Mouse (Mus musculus): ENCODE data around the gene Akna. TPM values are rescaled to one million over a fixed set of nuclear protein-coding genes. Genes with fewer than 3 reads are reported as not detected.
A peak's percentile ranks its signal among the peaks of the same experiment; 100 is the strongest.

Akna gene
- polyA plus RNA-seq, 1 experiment from 2014 or later, result 5.2 TPM

DNA sequence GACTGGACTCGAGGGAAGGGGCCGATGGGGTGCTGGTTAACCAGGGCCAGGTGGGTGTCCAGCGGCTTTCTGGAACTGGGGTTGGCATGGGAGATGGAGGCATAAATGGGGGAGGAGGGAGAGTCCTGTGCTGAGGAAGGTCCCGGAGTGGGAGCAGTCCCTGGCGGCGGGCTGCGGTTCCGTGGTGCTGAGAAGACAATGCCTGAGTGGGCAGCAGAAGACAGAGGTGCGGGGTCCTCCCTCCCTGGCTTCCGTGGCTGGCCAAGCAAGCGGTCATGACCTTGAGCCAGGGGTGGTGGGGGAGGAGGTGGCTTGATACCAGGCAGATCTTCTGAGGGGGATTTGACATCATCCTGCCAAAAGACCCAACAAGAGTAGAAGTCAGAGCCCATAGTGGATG, 15.1 kb upstream of the Akna start:
- H3K9ac ChIP-seq (ENCODE audit: low read depth, low read length), result no peak overlapping the region
- H3K27ac ChIP-seq (replicated peaks; ENCODE audit: low read depth, low read length), result no peak overlapping the region
- H3K4me3 ChIP-seq (ENCODE audit: low read depth, low read length), result no peak overlapping the region
- H3K4me2 ChIP-seq (ENCODE audit: low read depth, low read length), result no peak overlapping the region
- H3K9me3 ChIP-seq (ENCODE audit: control insufficient read depth, low read length), result no peaks in the 10 kb centered on the region
- WGBS, result 81% methylated on average over 11 of the region's 11 CpGs
- no peak for ATAC-seq (ENCODE audit: low read depth)
- H3K36me3 ChIP-seq (ENCODE audit: control insufficient read depth, insufficient read depth, low read length), result no peaks in the 10 kb centered on the region
- H3K4me1 ChIP-seq (ENCODE audit: control insufficient read depth, insufficient read depth, low read length), result peaks cover 2% of the 10 kb centered on the region; the same call in 1 of the 2 replicates
- no peaks in the 10 kb centered on the region for H3K27me3 ChIP-seq (replicated peaks; ENCODE audit: control insufficient read depth, insufficient read depth, low read length)
- no peak for DNase-seq (ENCODE audit: low spot score)

DNA sequence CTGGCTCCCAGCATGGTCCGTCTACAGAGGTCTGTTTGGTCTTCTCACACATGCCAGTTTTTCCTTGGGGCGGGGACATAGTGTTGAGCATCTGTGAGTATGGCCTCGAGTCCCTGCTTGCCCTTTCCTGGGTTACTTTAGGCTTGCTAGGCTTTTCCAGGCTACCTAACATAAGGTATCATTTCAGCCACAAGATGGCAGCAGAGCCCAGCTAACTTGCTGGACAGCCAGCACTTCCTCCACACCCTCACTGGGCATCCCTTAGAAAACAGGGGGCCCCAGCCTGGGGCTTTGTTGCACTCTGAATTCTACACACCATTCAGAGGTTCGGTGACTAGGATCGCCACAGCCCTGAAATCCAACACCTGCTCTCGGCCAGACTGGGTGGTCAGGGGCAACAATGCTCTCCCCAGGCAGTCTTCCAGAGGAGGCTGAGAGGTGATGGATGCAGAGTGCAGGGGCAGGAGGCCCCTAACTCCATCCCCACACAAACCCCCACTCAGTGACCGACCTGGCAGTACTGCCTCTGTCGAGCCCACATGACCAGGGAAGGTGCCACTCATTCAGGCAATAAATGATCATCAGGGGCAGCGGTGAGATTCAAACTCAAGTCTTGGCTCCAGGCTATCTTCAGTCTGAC, 14.3 kb upstream of the Akna start:
- peak; percentile 77 for ATAC-seq (ENCODE audit: low read depth)
- no peak overlapping the region for H3K4me3 ChIP-seq (ENCODE audit: low read depth, low read length)
- 18% methylated on average over 9 of the region's 9 CpGs for WGBS

DNA sequence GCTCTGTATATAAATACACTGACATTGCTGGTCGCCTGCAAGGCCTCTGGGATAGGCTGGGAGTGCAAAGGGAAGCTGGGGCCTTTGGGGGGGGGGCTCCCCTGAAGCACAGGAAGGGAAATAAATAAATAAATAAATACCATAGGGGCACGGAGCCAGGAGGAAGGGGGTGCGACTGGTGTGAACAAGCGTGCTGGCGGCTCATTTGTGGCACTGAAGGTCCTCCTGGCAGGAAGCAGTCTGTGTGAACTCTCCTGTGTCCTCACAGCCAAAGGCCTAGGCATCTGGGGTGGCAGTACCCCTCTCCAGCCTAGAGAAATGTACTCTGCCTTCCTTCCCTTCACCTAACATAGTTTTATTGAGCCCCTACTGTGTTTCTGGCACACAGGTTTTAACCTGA, 11.8 kb upstream of the Akna start:
- DNase-seq (ENCODE audit: low spot score), result no peak

More for the DNA sequence above, 14.3 kb upstream of the Akna start:
- no peak overlapping the region for H3K4me2 ChIP-seq (ENCODE audit: low read depth, low read length)
- H3K9me3 ChIP-seq (ENCODE audit: control insufficient read depth, low read length), result no peaks in the 10 kb centered on the region
- H3K27me3 ChIP-seq (replicated peaks; ENCODE audit: control insufficient read depth, insufficient read depth, low read length), result no peaks in the 10 kb centered on the region
- DNase-seq (ENCODE audit: low spot score), result peak; percentile 90
- H3K27ac ChIP-seq (replicated peaks; ENCODE audit: low read depth, low read length), result no peak overlapping the region
- peak overlapping the region; percentile 10; the same call in 1 of the 2 replicates for H3K9ac ChIP-seq (ENCODE audit: low read depth, low read length)
- peaks cover 2% of the 10 kb centered on the region; the same call in 1 of the 2 replicates for H3K4me1 ChIP-seq (ENCODE audit: control insufficient read depth, insufficient read depth, low read length)
- no peaks in the 10 kb centered on the region for H3K36me3 ChIP-seq (ENCODE audit: control insufficient read depth, insufficient read depth, low read length)

DNA sequence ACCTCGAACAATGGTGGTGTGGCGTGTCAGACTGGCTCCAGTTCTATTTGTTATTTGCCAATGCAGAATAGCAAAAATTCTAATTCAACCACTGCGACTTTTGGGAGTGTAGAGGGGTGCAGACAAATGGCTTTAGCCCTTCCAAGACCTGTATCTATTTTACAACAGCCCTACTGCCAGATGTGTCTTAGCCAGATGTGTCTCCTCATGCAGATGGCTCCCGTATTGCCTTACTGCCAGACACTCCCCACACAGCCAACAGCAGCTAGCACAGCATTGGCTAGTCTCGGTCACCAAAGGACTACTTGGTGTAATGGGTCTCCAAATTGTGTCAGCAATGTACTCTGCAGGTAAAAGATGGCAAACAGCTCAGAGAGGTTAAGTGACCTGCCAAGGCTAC, 8.1 kb upstream of the Akna start:
- Histone ChIP-seq H3K4me1 (ENCODE audit: control insufficient read depth, insufficient read depth, low read length) (peaks cover 10% of the 10 kb centered on the region; the same call in 1 of the 2 replicates), H3K9me3 (ENCODE audit: control insufficient read depth, low read length) (no peaks in the 10 kb centered on the region), H3K27me3 (replicated peaks; ENCODE audit: control insufficient read depth, insufficient read depth, low read length) (no peaks in the 10 kb centered on the region), H3K9ac (ENCODE audit: low read depth, low read length) (no peak overlapping the region), H3K36me3 (ENCODE audit: control insufficient read depth, insufficient read depth, low read length) (no peaks in the 10 kb centered on the region), H3K27ac (replicated peaks; ENCODE audit: low read depth, low read length) (no peak overlapping the region), H3K4me2 (ENCODE audit: low read depth, low read length) (peak overlapping the region; percentile 99; the same call in 1 of the 2 replicates), H3K4me3 (ENCODE audit: low read depth, low read length) (no peak overlapping the region)
- WGBS, result 56% methylated on average over 5 of the region's 5 CpGs
- no peak for ATAC-seq (ENCODE audit: low read depth)
- DNase-seq (ENCODE audit: low spot score), result no peak

More for the DNA sequence above, 11.8 kb upstream of the Akna start:
- whole genome bisulfite sequencing, result 77% methylated on average over 5 of the region's 5 CpGs
- Histone ChIP-seq H3K27ac (replicated peaks; ENCODE audit: low read depth, low read length) (no peak overlapping the region), H3K4me3 (ENCODE audit: low read depth, low read length) (no peak overlapping the region), H3K36me3 (ENCODE audit: control insufficient read depth, insufficient read depth, low read length) (no peaks in the 10 kb centered on the region), H3K9ac (ENCODE audit: low read depth, low read length) (no peak overlapping the region), H3K4me1 (ENCODE audit: control insufficient read depth, insufficient read depth, low read length) (peaks cover 2% of the 10 kb centered on the region; the same call in 1 of the 2 replicates), H3K4me2 (ENCODE audit: low read depth, low read length) (no peak overlapping the region), H3K27me3 (replicated peaks; ENCODE audit: control insufficient read depth, insufficient read depth, low read length) (no peaks in the 10 kb centered on the region), H3K9me3 (ENCODE audit: control insufficient read depth, low read length) (no peaks in the 10 kb centered on the region)
- ATAC-seq (ENCODE audit: low read depth), result no peak

DNA sequence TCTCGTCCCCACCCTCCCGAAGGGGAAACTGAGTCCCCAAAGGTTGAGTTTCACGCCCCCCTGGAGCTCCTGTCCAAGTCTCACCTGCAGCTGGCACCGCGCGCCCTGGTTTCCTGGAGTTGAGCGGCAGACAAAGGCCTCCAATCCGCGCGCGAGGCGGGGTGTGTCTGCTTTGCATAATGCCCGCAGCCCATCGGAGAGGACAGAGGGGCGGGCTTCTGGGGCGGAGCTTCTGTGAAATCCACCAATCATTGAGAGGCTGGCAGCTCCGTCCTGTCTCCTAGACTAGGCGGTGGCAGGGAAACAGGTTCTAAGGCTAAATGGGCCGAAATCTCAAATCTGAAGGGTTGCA, 7.4 kb upstream of the Akna start:
- Histone ChIP-seq H3K4me2 (ENCODE audit: low read depth, low read length) (peak overlapping the region; percentile 99), H3K27me3 (replicated peaks; ENCODE audit: control insufficient read depth, insufficient read depth, low read length) (no peaks in the 10 kb centered on the region), H3K9ac (ENCODE audit: low read depth, low read length) (peak overlapping the region; percentile 54; the same call in 1 of the 2 replicates), H3K4me1 (ENCODE audit: control insufficient read depth, insufficient read depth, low read length) (peaks cover 12% of the 10 kb centered on the region), H3K9me3 (ENCODE audit: control insufficient read depth, low read length) (no peaks in the 10 kb centered on the region), H3K4me3 (ENCODE audit: low read depth, low read length) (peak overlapping the region; percentile 57), H3K27ac (replicated peaks; ENCODE audit: low read depth, low read length) (no peak overlapping the region; the same call in 1 of the 2 replicates), H3K36me3 (ENCODE audit: control insufficient read depth, insufficient read depth, low read length) (no peaks in the 10 kb centered on the region)
- peak; percentile 98 for DNase-seq (ENCODE audit: low spot score)
- 1% methylated on average over 18 of the region's 19 CpGs for WGBS
- peak; percentile 94 for ATAC-seq (ENCODE audit: low read depth)

DNA sequence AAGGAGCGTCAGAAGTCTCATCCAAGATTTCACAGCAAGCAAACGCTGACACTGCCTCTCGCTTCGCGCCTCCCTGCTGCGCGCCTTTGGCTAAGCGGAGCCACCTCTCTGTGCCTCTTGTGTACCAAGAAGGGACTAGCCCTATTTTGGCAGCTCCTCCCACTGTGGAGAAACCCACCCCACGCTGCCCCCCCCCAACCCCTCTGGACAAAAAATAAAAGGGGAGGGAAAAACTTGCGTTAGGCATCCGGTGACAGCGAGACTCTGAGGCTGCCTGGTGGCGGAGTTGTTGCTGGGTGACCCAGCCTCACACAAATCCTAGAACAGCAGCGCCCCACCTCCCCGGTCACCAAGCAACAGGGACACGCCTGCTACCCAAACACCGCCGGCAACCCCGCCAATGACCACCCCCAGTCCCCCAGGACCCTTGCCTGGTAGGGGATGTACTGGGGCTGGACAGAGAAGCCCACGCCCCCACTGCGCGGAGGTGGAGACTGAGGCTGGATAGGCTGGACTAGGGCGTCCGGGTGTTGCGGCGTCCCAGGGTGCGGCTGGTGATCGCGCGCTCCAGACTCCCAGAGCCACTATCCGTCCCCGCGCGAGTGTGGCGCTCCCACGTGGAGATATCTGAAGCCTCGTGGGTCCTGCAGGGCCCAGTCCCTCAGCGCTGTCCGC, 6.9 kb upstream of the Akna start:
- Histone ChIP-seq H3K27me3 (replicated peaks; ENCODE audit: control insufficient read depth, insufficient read depth, low read length) (no peaks in the 10 kb centered on the region), H3K27ac (replicated peaks; ENCODE audit: low read depth, low read length) (peak overlapping the region; percentile 49; the same call in 1 of the 2 replicates), H3K36me3 (ENCODE audit: control insufficient read depth, insufficient read depth, low read length) (no peaks in the 10 kb centered on the region), H3K4me1 (ENCODE audit: control insufficient read depth, insufficient read depth, low read length) (peaks cover 17% of the 10 kb centered on the region), H3K9ac (ENCODE audit: low read depth, low read length) (peak overlapping the region; percentile 54), H3K4me3 (ENCODE audit: low read depth, low read length) (peak overlapping the region; percentile 57), H3K9me3 (ENCODE audit: control insufficient read depth, low read length) (no peaks in the 10 kb centered on the region), H3K4me2 (ENCODE audit: low read depth, low read length) (peak overlapping the region; percentile 99)
- ATAC-seq (ENCODE audit: low read depth) (peak; percentile 77), DNase-seq (ENCODE audit: low spot score) (peak; percentile 80)
- WGBS, result under 1% methylated on average over 31 of the region's 39 CpGs

DNA sequence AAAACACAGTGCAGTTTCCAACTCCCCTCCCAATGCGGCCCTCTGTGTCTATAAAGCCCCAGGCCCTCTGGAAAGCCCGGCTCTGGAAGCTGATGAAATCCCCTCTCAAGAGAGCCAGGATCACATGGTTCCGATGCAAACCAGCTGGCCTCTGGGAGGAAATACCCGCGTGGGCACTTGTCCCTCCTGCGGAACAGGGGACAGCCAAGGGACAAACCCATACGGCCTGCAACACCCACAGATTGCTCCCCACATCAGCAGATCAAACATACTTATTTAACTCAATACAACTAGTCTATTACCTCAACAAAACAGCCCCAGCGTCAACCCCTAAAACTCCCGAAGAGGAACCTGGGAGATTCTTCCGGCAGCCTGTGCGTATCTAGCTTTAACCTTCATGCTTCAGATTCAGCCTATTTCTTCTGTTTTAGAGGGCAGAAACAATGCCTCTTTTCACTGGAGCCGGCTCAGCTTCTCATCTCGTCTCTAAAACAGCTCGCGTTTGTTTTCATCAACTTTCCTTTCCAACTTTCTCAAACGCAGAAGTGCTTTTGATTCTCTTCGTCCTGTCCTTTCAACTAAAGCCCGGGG, 6.3 kb upstream of the Akna start:
- 2% methylated on average over 18 of the region's 18 CpGs for WGBS

DNA sequence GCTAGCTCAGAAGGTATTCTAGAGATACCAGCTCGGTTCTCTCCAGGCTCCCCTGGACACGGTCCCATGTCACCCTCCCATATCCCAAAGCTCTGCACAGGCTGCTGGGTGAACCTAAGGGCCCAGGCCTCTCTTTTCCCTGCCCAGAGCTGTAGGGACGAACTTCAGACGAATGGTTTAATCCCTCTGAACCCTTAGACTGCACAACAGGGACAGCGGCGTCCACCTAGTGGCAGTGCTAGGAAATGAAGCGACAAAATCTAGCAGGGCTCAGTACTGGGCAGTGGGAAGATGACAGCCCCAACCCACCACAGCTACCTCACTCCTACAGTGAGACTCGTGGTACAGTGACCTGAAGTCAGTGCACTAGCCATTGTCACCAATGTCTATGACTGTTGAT, 5.5 kb upstream of the Akna start:
- ATAC-seq (ENCODE audit: low read depth), result peak; percentile 47
- peak overlapping the region; percentile 57; the same call in 1 of the 2 replicates for H3K4me3 ChIP-seq (ENCODE audit: low read depth, low read length)
- no peaks in the 10 kb centered on the region for H3K9me3 ChIP-seq (ENCODE audit: control insufficient read depth, low read length)
- no peak overlapping the region for H3K27ac ChIP-seq (replicated peaks; ENCODE audit: low read depth, low read length)
- no peaks in the 10 kb centered on the region for H3K36me3 ChIP-seq (ENCODE audit: control insufficient read depth, insufficient read depth, low read length)
- 6% methylated on average over 8 of the region's 8 CpGs for WGBS
- H3K4me1 ChIP-seq (ENCODE audit: control insufficient read depth, insufficient read depth, low read length), result peaks cover 30% of the 10 kb centered on the region
- DNase-seq (ENCODE audit: low spot score), result peak; percentile 54
- H3K4me2 ChIP-seq (ENCODE audit: low read depth, low read length), result peak overlapping the region; percentile 99
- H3K9ac ChIP-seq (ENCODE audit: low read depth, low read length), result peak overlapping the region; percentile 54; the same call in 1 of the 2 replicates
- H3K27me3 ChIP-seq (replicated peaks; ENCODE audit: control insufficient read depth, insufficient read depth, low read length), result no peaks in the 10 kb centered on the region

More for the DNA sequence above, 6.3 kb upstream of the Akna start:
- H3K27ac ChIP-seq (replicated peaks; ENCODE audit: low read depth, low read length), result peak overlapping the region; percentile 49; the same call in 1 of the 2 replicates
- H3K4me1 ChIP-seq (ENCODE audit: control insufficient read depth, insufficient read depth, low read length), result peaks cover 23% of the 10 kb centered on the region
- peak overlapping the region; percentile 54 for H3K9ac ChIP-seq (ENCODE audit: low read depth, low read length)
- peak; percentile 53 for DNase-seq (ENCODE audit: low spot score)
- H3K9me3 ChIP-seq (ENCODE audit: control insufficient read depth, low read length), result no peaks in the 10 kb centered on the region
- H3K4me3 ChIP-seq (ENCODE audit: low read depth, low read length), result peak overlapping the region; percentile 57
- no peak for ATAC-seq (ENCODE audit: low read depth)
- H3K4me2 ChIP-seq (ENCODE audit: low read depth, low read length), result peak overlapping the region; percentile 99
- H3K27me3 ChIP-seq (replicated peaks; ENCODE audit: control insufficient read depth, insufficient read depth, low read length), result no peaks in the 10 kb centered on the region
- no peaks in the 10 kb centered on the region for H3K36me3 ChIP-seq (ENCODE audit: control insufficient read depth, insufficient read depth, low read length)

Measured in embryonic facial prominence, embryonic 14.5 days (tissue).